Mouse (Mus musculus): ENCODE measurements around the gene Ren1. TPM values are rescaled to one million over a fixed set of nuclear protein-coding genes. Genes with fewer than 3 reads are reported as not detected.

Ren1 gene
- total and polyA plus RNA-seq, 3 experiments = not detected

DNA sequence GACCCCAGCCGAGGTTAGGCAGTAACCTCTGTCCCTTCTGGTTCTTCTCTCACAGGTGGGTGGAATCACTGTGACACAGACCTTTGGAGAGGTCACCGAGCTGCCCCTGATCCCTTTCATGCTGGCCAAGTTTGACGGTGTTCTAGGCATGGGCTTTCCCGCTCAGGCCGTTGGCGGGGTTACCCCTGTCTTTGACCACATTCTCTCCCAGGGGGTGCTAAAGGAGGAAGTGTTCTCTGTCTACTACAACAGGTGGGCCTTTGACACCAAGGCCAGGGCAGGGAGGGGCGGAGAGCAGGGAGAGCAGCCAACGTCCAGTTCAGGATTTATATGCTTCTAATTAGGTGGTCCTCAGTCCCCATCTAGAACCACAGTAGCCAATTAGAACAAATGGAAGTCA, 6.0 kb downstream of the Ren1 start:
- DNase-seq (ENCODE audit: low spot score) = no peak
- TF ChIP-seq GATA1 (IDR thresholded peaks at IDR 0.05; ENCODE audit: borderline replicate concordance, low read length) = no peak
- TF ChIP-seq GATA2 (IDR thresholded peaks at IDR 0.05; ENCODE audit: borderline replicate concordance, low read depth, low read length) = no peak
- no peak for TF ChIP-seq POLR2AphosphoS5 (IDR thresholded peaks at IDR 0.05; ENCODE audit: insufficient replicate concordance, low read depth, low read length)
- no peak for TF ChIP-seq TAL1 (conservative IDR thresholded peaks at IDR 0.05; ENCODE audit: low read depth, low read length)
- no peak for TF ChIP-seq CTCF (IDR thresholded peaks at IDR 0.05; ENCODE audit: low read depth, low read length)
- Histone ChIP-seq H3K4me1 (ENCODE audit: insufficient read depth, low read depth, low read length) (no peaks in the 10 kb centered on the region), H3K9me3 (replicated peaks) (no peaks in the 10 kb centered on the region), H3K36me3 (replicated peaks) (no peaks in the 10 kb centered on the region), H3K4me3 (ENCODE audit: low read depth, low read length) (no peak overlapping the region), H3K27me3 (ENCODE audit: insufficient read depth, low read length) (peaks cover 25% of the 10 kb centered on the region)
- no peak for ATAC-seq (ENCODE audit: extremely low read depth, insufficient number of reproducible peaks, low FRiP score, poor library complexity, severe bottlenecking)

DNA sequence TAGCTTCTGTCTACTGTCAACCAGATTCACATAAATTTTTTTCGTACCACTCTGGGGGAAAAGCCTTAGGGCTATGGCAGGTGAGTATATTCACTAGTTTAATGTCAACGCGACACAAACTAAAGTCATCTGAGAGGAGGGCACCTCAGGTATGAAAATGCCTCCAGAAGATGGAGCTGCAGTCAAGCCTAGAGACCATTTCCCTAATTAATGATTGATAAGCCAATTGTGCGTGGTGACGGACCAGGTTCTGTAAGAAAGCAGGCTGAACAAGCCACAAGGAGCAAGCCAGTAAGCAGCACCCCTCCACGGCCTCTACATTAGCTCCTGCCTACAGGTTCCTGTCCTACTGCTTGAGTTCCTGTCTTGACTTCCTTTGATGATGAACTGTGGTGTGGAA, 10.7 kb downstream of the Ren1 start:
- Histone ChIP-seq H3K36me3 (replicated peaks) (no peaks in the 10 kb centered on the region), H3K27me3 (ENCODE audit: insufficient read depth, low read length) (peaks cover 20% of the 10 kb centered on the region; the same call in 1 of the 2 replicates), H3K4me1 (ENCODE audit: insufficient read depth, low read depth, low read length) (peaks cover 4% of the 10 kb centered on the region; the same call in 1 of the 2 replicates), H3K9me3 (replicated peaks) (0 out of 2 replicates have a peak, but pooled peaks cover 6% of the 10 kb centered on the region), H3K4me3 (ENCODE audit: low read depth, low read length) (no peak overlapping the region)
- DNase-seq (ENCODE audit: low spot score) (no peak), ATAC-seq (ENCODE audit: extremely low read depth, insufficient number of reproducible peaks, low FRiP score, poor library complexity, severe bottlenecking) (no peak)
- TF ChIP-seq GATA2 (IDR thresholded peaks at IDR 0.05; ENCODE audit: borderline replicate concordance, low read depth, low read length) (no peak), GATA1 (IDR thresholded peaks at IDR 0.05; ENCODE audit: borderline replicate concordance, low read length) (no peak), POLR2AphosphoS5 (IDR thresholded peaks at IDR 0.05; ENCODE audit: insufficient replicate concordance, low read depth, low read length) (no peak), CTCF (IDR thresholded peaks at IDR 0.05; ENCODE audit: low read depth, low read length) (no peak), TAL1 (conservative IDR thresholded peaks at IDR 0.05; ENCODE audit: low read depth, low read length) (no peak)

DNA sequence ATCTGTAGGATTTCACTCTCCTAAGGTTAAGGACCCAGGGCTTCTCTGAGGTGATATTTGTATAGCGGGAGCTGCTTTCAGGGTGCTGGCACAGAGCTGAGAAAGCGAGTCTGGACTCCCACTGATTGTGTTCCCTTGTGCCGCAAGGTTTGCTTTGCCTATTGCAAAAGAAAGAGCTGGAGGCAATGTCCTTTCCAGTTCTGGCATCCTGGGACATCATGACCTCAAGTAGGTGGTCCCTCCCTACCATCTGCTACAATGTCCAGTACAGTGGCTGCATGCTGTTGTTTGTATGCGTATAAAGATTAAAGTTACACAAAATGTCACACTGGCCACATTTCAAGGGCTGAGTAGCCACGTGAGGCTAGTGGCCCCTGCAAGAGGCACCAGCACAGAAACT, 11.8 kb downstream of the Ren1 start:
- ATAC-seq (ENCODE audit: extremely low read depth, insufficient number of reproducible peaks, low FRiP score, poor library complexity, severe bottlenecking) (no peak), DNase-seq (ENCODE audit: low spot score) (no peak)
- peaks cover 25% of the 10 kb centered on the region; the same call in 1 of the 2 replicates for H3K27me3 ChIP-seq (ENCODE audit: insufficient read depth, low read length)
- no peaks in the 10 kb centered on the region for H3K36me3 ChIP-seq (replicated peaks)
- H3K4me3 ChIP-seq (ENCODE audit: low read depth, low read length) = no peak overlapping the region
- peaks cover 4% of the 10 kb centered on the region; the same call in 1 of the 2 replicates for H3K4me1 ChIP-seq (ENCODE audit: insufficient read depth, low read depth, low read length)
- 0 out of 2 replicates have a peak, but pooled peaks cover 6% of the 10 kb centered on the region for H3K9me3 ChIP-seq (replicated peaks)
- TF ChIP-seq POLR2AphosphoS5 (IDR thresholded peaks at IDR 0.05; ENCODE audit: insufficient replicate concordance, low read depth, low read length) = no peak
- no peak for TF ChIP-seq TAL1 (conservative IDR thresholded peaks at IDR 0.05; ENCODE audit: low read depth, low read length)
- no peak for TF ChIP-seq GATA2 (IDR thresholded peaks at IDR 0.05; ENCODE audit: borderline replicate concordance, low read depth, low read length)
- TF ChIP-seq CTCF (IDR thresholded peaks at IDR 0.05; ENCODE audit: low read depth, low read length) = no peak

DNA sequence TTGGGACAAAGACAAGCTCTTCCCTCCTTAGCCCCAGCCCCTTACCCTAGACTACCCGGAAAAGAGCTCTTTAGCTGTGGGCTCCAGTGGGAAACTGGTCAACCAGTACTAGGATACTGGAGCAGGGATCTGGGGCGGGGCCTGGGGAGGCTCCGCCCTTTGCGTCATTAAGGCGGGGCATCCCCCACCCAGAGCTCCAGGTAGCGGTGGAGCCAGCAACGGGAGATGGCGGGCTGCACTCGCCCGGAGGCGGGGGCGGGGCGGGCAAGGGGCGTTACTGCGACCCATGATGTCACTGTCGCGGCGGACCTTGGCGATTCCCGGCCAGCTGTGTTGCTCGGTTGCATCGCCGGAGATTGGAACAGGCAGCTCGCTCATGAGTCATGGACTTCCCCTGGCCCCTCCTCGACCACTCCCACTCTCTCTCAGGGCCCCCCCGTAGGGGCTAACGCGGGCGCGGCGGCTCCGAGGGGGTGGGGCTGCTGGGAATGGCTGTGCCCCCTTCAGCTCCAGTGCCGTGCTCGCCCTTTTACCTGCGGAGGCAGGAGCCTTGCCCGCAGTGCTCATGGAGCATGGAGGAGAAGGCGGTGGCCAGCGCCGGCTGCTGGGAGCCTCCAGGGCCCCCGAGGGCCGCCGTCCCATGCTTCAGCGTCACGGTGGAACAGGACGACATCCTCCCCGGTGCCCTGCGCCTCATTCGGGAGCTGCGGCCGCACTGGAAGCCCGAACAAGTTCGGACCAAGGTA, 13.1 kb downstream of the Ren1 start, which contains the start of gene Etnk2:
Gene Etnk2, plus strand, starts transcription at position 297 of the 746 bp plus-strand sequence.
- TF ChIP-seq POLR2AphosphoS5 (IDR thresholded peaks at IDR 0.05; ENCODE audit: insufficient replicate concordance, low read depth, low read length) (no peak), CTCF (IDR thresholded peaks at IDR 0.05; ENCODE audit: low read depth, low read length) (no peak), TAL1 (conservative IDR thresholded peaks at IDR 0.05; ENCODE audit: low read depth, low read length) (no peak), GATA1 (IDR thresholded peaks at IDR 0.05; ENCODE audit: borderline replicate concordance, low read length) (no peak), GATA2 (IDR thresholded peaks at IDR 0.05; ENCODE audit: borderline replicate concordance, low read depth, low read length) (no peak)
- Histone ChIP-seq H3K27me3 (ENCODE audit: insufficient read depth, low read length) (peaks cover 28% of the 10 kb centered on the region; the same call in 1 of the 2 replicates), H3K4me3 (ENCODE audit: low read depth, low read length) (peak within 1 kb of the TSS; percentile 10; the same call in 1 of the 2 replicates), H3K36me3 (replicated peaks) (no peaks in the 10 kb centered on the region), H3K4me1 (ENCODE audit: insufficient read depth, low read depth, low read length) (peaks cover 4% of the 10 kb centered on the region; the same call in 1 of the 2 replicates), H3K9me3 (replicated peaks) (0 out of 2 replicates have a peak, but pooled peaks cover 6% of the 10 kb centered on the region)
- no peak for ATAC-seq (ENCODE audit: extremely low read depth, insufficient number of reproducible peaks, low FRiP score, poor library complexity, severe bottlenecking)
- no peak for DNase-seq (ENCODE audit: low spot score)

DNA sequence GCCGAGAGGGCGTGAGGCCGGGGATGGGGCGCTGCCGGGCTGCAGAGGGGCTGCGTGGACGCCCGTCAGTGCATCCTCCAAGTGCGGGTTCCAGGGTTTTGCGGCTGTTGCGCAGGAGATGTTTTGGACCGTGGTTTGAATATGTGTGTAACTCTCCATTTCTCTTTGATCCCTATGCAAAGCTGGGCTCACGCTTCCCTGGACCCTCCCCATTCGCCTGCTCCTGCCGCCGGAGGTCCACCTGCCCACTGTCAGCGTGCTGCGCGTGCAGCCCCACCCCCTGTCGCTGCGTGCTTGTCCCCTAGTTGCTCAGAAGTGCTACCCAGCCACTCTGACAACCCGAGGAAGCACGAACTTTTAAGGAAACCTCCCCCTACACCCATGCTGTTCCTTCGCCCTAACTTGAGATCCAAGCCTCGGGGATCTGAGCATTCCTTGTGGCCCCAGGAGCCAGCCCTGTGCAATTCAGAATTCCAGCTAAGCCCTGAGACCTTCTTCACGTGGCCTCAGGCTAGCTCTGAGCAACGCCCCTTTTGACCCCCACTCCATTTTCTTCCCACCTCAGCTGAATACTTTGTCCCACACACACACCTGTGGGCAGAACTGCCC, 13.8 kb downstream of the Ren1 start:
- Histone ChIP-seq H3K4me3 (ENCODE audit: low read depth, low read length) (no peak overlapping the region), H3K27me3 (ENCODE audit: insufficient read depth, low read length) (peaks cover 30% of the 10 kb centered on the region), H3K9me3 (replicated peaks) (0 out of 2 replicates have a peak, but pooled peaks cover 6% of the 10 kb centered on the region), H3K36me3 (replicated peaks) (no peaks in the 10 kb centered on the region), H3K4me1 (ENCODE audit: insufficient read depth, low read depth, low read length) (peaks cover 4% of the 10 kb centered on the region; the same call in 1 of the 2 replicates)
- no peak for DNase-seq (ENCODE audit: low spot score)
- TF ChIP-seq GATA2 (IDR thresholded peaks at IDR 0.05; ENCODE audit: borderline replicate concordance, low read depth, low read length) (no peak), POLR2AphosphoS5 (IDR thresholded peaks at IDR 0.05; ENCODE audit: insufficient replicate concordance, low read depth, low read length) (no peak), CTCF (IDR thresholded peaks at IDR 0.05; ENCODE audit: low read depth, low read length) (no peak), TAL1 (conservative IDR thresholded peaks at IDR 0.05; ENCODE audit: low read depth, low read length) (no peak), GATA1 (IDR thresholded peaks at IDR 0.05; ENCODE audit: borderline replicate concordance, low read length) (no peak)
- no peak for ATAC-seq (ENCODE audit: extremely low read depth, insufficient number of reproducible peaks, low FRiP score, poor library complexity, severe bottlenecking)

DNA sequence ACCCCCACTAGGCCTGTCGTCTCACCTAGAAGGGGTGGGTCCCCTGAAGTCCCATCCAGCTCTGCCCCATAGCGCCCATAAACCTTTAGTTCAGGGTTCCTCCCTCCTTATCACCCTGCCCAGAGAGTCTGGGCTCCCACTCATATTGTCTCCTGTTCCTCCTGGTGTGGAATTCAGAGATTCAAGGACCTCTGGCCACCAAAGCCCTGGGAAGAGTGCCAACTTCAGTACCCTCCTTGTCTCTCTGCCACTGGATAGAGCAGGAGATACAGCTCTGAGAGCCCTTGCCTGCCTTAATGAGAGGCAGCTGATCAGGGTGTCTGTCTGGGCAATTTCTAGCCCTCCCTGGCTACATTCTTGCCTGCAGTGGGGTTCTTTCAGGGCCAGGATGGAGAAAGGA, 14.6 kb downstream of the Ren1 start:
- H3K4me1 ChIP-seq (ENCODE audit: insufficient read depth, low read depth, low read length) = peaks cover 4% of the 10 kb centered on the region; the same call in 1 of the 2 replicates
- DNase-seq (ENCODE audit: low spot score) = no peak
- 0 out of 2 replicates have a peak, but pooled peaks cover 6% of the 10 kb centered on the region for H3K9me3 ChIP-seq (replicated peaks)
- H3K27me3 ChIP-seq (ENCODE audit: insufficient read depth, low read length) = peaks cover 28% of the 10 kb centered on the region
- no peaks in the 10 kb centered on the region for H3K36me3 ChIP-seq (replicated peaks)
- no peak for ATAC-seq (ENCODE audit: extremely low read depth, insufficient number of reproducible peaks, low FRiP score, poor library complexity, severe bottlenecking)
- no peak overlapping the region for H3K4me3 ChIP-seq (ENCODE audit: low read depth, low read length)
- no peak for TF ChIP-seq GATA2 (IDR thresholded peaks at IDR 0.05; ENCODE audit: borderline replicate concordance, low read depth, low read length)
- no peak for TF ChIP-seq TAL1 (conservative IDR thresholded peaks at IDR 0.05; ENCODE audit: low read depth, low read length)
- TF ChIP-seq POLR2AphosphoS5 (IDR thresholded peaks at IDR 0.05; ENCODE audit: insufficient replicate concordance, low read depth, low read length) = no peak
- TF ChIP-seq CTCF (IDR thresholded peaks at IDR 0.05; ENCODE audit: low read depth, low read length) = no peak
- no peak for TF ChIP-seq GATA1 (IDR thresholded peaks at IDR 0.05; ENCODE audit: borderline replicate concordance, low read length)
